Mouse (Mus musculus): Measurements from ENCODE around the gene Tbc1d14. TPM values are rescaled to one million over a fixed set of nuclear protein-coding genes. Genes with fewer than 3 reads are reported as not detected.

Gene Tbc1d14
- polyA plus RNA-seq, 1 experiment from 2014 or later = 118 TPM

DNA sequence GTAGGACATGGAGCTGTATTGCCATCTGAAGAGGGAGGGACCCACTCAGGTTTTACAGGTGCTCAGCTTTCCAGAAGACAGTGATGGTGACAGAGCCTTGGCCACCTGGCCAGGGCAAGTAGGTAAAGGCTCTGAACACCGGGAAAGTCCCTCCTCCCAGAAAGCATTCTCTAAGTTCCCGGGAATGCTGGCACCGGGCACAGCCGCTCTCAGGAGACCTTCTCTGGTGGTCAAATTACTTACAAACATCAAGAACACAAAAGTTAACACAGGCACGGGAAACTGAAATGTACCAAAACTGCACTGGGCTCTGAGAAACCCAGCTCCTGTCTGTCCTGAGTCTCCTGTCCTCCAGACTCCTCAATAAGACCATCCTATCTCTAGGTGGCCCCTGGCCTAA lies 63.4 kb downstream of the Tbc1d14 start:
- Histone ChIP-seq H3K9me3 (ENCODE audit: control insufficient read depth, low read length) (no peaks in the 10 kb centered on the region), H3K4me2 (ENCODE audit: low read length) (peak overlapping the region; percentile 81), H3K27me3 (replicated peaks; ENCODE audit: control insufficient read depth, insufficient read depth, low read length) (no peaks in the 10 kb centered on the region), H3K27ac (ENCODE audit: low read length) (peak overlapping the region; percentile 92), H3K4me3 (replicated peaks; ENCODE audit: low read length) (peak overlapping the region; percentile 99), H3K9ac (replicated peaks; ENCODE audit: low read depth, low read length) (peak overlapping the region; percentile 98), H3K36me3 (ENCODE audit: control insufficient read depth, insufficient read depth) (no peaks in the 10 kb centered on the region), H3K4me1 (replicated peaks; ENCODE audit: control insufficient read depth, insufficient read depth, low read length) (peaks cover 31% of the 10 kb centered on the region)
- ATAC-seq = no peak
- WGBS = 6% methylated on average over 5 of the region's 5 CpGs

DNA sequence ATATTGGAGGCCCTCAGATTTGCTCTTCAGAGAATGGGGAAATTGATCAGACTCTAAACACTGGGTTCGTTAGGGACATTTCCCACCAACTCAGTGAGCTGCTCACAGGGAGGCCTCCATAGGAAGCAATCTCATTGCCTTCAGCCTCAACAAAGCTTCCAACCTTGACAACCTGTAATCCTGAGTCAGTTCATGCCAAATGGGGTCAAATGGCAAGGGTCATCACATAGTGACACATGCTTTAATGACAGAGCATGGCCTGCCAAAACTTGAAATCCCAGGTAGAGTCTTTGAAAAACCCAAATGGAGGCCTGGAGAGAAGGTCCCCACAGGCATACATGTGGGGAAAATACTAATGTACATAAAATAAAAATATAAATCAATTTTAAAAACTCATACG lies 66.2 kb downstream of the Tbc1d14 start:
- no peak overlapping the region for H3K4me3 ChIP-seq (replicated peaks; ENCODE audit: low read length)
- no peak overlapping the region for H3K4me2 ChIP-seq (ENCODE audit: low read length)
- H3K9me3 ChIP-seq (ENCODE audit: control insufficient read depth, low read length) = no peaks in the 10 kb centered on the region
- no peak for ATAC-seq
- peaks cover 31% of the 10 kb centered on the region for H3K4me1 ChIP-seq (replicated peaks; ENCODE audit: control insufficient read depth, insufficient read depth, low read length)
- peaks cover 10% of the 10 kb centered on the region for H3K36me3 ChIP-seq (ENCODE audit: control insufficient read depth, insufficient read depth)
- no peak overlapping the region for H3K9ac ChIP-seq (replicated peaks; ENCODE audit: low read depth, low read length)
- WGBS = 77% methylated on average over 2 of the region's 2 CpGs
- H3K27me3 ChIP-seq (replicated peaks; ENCODE audit: control insufficient read depth, insufficient read depth, low read length) = no peaks in the 10 kb centered on the region
- H3K27ac ChIP-seq (ENCODE audit: low read length) = no peak overlapping the region

DNA sequence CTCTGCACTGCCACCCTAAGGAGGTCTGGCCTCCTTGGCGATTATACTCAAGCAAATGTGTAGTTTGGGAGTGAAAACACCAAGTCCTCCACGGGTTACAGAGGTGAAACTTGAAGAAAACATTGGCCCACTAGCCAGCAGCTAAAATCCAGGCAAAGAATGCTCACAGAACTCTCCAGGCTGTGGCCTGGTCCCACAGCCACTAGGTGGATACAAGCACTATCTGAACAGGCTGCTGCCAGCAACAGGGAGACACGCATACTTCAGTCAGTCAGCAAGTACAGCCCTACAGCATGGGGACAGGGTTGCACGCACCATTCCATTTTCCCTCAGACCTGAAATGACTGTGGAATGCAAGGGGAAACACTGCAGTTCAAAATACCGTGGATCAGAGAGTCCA lies 66.8 kb downstream of the Tbc1d14 start:
- peaks cover 13% of the 10 kb centered on the region for H3K36me3 ChIP-seq (ENCODE audit: control insufficient read depth, insufficient read depth)
- no peak overlapping the region for H3K4me2 ChIP-seq (ENCODE audit: low read length)
- no peak for ATAC-seq
- 80% methylated on average over 5 of the region's 5 CpGs for WGBS
- H3K9me3 ChIP-seq (ENCODE audit: control insufficient read depth, low read length) = no peaks in the 10 kb centered on the region
- no peak overlapping the region for H3K9ac ChIP-seq (replicated peaks; ENCODE audit: low read depth, low read length)
- no peaks in the 10 kb centered on the region for H3K27me3 ChIP-seq (replicated peaks; ENCODE audit: control insufficient read depth, insufficient read depth, low read length)
- H3K4me3 ChIP-seq (replicated peaks; ENCODE audit: low read length) = no peak overlapping the region
- peaks cover 31% of the 10 kb centered on the region for H3K4me1 ChIP-seq (replicated peaks; ENCODE audit: control insufficient read depth, insufficient read depth, low read length)
- H3K27ac ChIP-seq (ENCODE audit: low read length) = no peak overlapping the region

DNA sequence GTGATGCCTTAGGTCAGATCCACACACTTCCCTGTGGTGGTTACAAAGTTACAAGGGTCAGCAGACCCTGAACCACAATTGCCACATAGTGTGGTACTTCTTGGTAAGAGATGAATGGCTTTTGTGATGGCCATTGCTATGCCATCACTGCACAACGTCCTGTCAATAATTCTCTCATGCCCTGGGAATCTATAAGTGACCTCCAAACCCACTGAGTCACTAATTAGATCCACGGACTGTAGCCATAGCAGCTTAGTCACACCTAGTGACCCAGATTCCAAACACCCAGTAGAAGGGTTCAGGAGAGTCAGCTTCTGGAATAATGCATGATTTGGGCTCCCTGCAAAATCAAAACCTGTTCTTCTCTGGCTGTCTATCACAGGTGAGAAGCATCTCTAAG lies 67.9 kb downstream of the Tbc1d14 start:
- 72% methylated on average over 2 of the region's 2 CpGs for WGBS
- peaks cover 27% of the 10 kb centered on the region for H3K4me1 ChIP-seq (replicated peaks; ENCODE audit: control insufficient read depth, insufficient read depth, low read length)
- no peaks in the 10 kb centered on the region for H3K9me3 ChIP-seq (ENCODE audit: control insufficient read depth, low read length)
- no peak overlapping the region for H3K4me2 ChIP-seq (ENCODE audit: low read length)
- H3K36me3 ChIP-seq (ENCODE audit: control insufficient read depth, insufficient read depth) = peaks cover 22% of the 10 kb centered on the region
- H3K4me3 ChIP-seq (replicated peaks; ENCODE audit: low read length) = no peak overlapping the region
- ATAC-seq = no peak
- no peak overlapping the region for H3K9ac ChIP-seq (replicated peaks; ENCODE audit: low read depth, low read length)
- no peaks in the 10 kb centered on the region for H3K27me3 ChIP-seq (replicated peaks; ENCODE audit: control insufficient read depth, insufficient read depth, low read length)
- H3K27ac ChIP-seq (ENCODE audit: low read length) = no peak overlapping the region

DNA sequence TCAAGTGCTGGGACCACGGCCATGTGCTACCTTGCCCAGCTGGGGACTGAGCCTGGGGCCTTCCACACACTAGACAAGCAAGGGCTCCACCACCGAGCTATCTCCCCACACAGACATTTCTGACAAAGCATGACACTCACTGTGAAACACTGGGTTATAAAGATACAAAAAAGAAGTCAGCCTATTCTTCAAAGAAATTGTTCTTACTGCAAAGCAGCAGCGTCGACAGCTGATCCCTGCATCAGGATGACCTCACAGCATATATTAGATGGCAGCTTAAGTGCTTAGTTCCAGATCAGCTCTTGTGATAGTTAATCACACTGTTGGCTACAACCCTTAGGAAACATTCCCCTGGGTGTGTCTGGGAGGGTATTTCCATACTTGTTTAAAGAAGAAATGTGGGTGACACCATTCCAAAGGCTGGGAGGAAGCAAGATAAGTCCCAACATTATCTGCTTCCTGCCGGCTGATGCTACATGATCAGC lies 69.8 kb downstream of the Tbc1d14 start:
- no peak for ATAC-seq
- Histone ChIP-seq H3K9me3 (ENCODE audit: control insufficient read depth, low read length) (no peaks in the 10 kb centered on the region), H3K4me1 (replicated peaks; ENCODE audit: control insufficient read depth, insufficient read depth, low read length) (peaks cover 14% of the 10 kb centered on the region), H3K4me2 (ENCODE audit: low read length) (no peak overlapping the region), H3K27me3 (replicated peaks; ENCODE audit: control insufficient read depth, insufficient read depth, low read length) (no peaks in the 10 kb centered on the region), H3K27ac (ENCODE audit: low read length) (no peak overlapping the region), H3K36me3 (ENCODE audit: control insufficient read depth, insufficient read depth) (peaks cover 30% of the 10 kb centered on the region), H3K9ac (replicated peaks; ENCODE audit: low read depth, low read length) (no peak overlapping the region), H3K4me3 (replicated peaks; ENCODE audit: low read length) (no peak overlapping the region)
- 85% methylated on average over 5 of the region's 5 CpGs for WGBS

DNA sequence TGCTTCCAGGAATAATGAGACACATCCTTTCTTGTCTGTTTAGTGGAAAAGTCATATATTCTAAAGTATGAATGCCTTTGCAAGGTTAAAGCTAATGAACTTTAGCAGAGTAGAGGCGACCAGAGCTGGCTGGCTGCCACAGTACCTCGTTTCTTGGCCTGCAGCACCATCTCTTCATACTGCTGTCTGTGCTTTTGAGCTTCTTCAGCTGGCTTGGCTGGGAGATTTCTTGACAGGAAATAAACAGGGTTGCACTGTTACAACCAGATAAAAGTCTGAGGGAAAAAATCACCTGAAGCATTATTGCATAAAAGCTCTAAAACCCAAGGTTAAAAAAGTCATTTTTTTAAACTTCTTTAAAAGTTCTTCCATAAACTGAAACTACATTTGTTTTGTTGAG lies 70.3 kb downstream of the Tbc1d14 start:
- Histone ChIP-seq H3K36me3 (ENCODE audit: control insufficient read depth, insufficient read depth) (peaks cover 34% of the 10 kb centered on the region), H3K4me3 (replicated peaks; ENCODE audit: low read length) (no peak overlapping the region), H3K27ac (ENCODE audit: low read length) (no peak overlapping the region), H3K9me3 (ENCODE audit: control insufficient read depth, low read length) (no peaks in the 10 kb centered on the region), H3K27me3 (replicated peaks; ENCODE audit: control insufficient read depth, insufficient read depth, low read length) (no peaks in the 10 kb centered on the region), H3K9ac (replicated peaks; ENCODE audit: low read depth, low read length) (no peak overlapping the region), H3K4me1 (replicated peaks; ENCODE audit: control insufficient read depth, insufficient read depth, low read length) (peaks cover 9% of the 10 kb centered on the region), H3K4me2 (ENCODE audit: low read length) (no peak overlapping the region)
- no peak for ATAC-seq
- WGBS = 65% methylated on average over 2 of the region's 2 CpGs

DNA sequence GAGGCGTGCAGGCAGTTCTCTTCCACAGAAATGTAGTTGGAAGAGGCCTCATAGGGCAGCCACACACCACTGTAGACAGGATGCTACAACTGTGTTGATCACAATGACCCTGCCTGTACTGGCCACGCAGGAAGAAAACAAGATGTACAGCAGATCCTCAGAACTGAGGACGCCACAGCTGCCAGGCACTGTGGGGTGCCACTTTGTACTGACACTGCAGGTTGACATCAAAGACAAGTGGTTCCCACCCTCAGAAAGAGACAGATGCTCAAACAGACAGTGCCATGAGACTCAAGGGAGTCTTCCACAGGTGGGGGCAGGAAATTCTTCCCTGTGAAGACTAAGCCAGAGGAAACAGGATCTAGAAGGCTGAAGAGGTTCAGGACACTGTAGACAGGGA lies 73.3 kb downstream of the Tbc1d14 start:
- Histone ChIP-seq H3K9me3 (ENCODE audit: control insufficient read depth, low read length) (no peaks in the 10 kb centered on the region), H3K36me3 (ENCODE audit: control insufficient read depth, insufficient read depth) (peaks cover 37% of the 10 kb centered on the region), H3K27me3 (replicated peaks; ENCODE audit: control insufficient read depth, insufficient read depth, low read length) (no peaks in the 10 kb centered on the region), H3K4me2 (ENCODE audit: low read length) (no peak overlapping the region), H3K9ac (replicated peaks; ENCODE audit: low read depth, low read length) (no peak overlapping the region), H3K27ac (ENCODE audit: low read length) (no peak overlapping the region), H3K4me1 (replicated peaks; ENCODE audit: control insufficient read depth, insufficient read depth, low read length) (no peaks in the 10 kb centered on the region), H3K4me3 (replicated peaks; ENCODE audit: low read length) (no peak overlapping the region)
- no peak for ATAC-seq
- 77% methylated on average over 3 of the region's 3 CpGs for WGBS

DNA sequence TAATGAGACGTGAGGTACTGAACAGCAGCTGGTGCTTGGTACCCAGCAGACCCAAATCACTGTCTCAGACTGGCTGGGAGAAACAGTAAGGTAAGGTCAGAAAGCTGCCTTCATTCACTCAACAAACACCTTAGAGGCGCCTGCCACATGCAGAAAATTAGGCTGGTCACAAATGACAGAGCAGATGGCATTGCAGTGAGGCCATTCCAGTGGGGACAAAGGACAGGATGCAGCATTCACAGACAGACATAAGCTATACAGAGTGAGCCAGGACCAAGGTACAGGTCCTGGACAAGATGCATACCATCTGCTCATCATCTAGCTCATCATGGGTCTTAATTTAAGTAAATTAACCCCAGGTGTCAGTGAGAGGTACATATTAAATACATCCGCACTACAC lies 75.5 kb downstream of the Tbc1d14 start:
- Histone ChIP-seq H3K9me3 (ENCODE audit: control insufficient read depth, low read length) (no peaks in the 10 kb centered on the region), H3K4me1 (replicated peaks; ENCODE audit: control insufficient read depth, insufficient read depth, low read length) (no peaks in the 10 kb centered on the region), H3K36me3 (ENCODE audit: control insufficient read depth, insufficient read depth) (peaks cover 39% of the 10 kb centered on the region), H3K27me3 (replicated peaks; ENCODE audit: control insufficient read depth, insufficient read depth, low read length) (no peaks in the 10 kb centered on the region), H3K27ac (ENCODE audit: low read length) (no peak overlapping the region), H3K4me2 (ENCODE audit: low read length) (no peak overlapping the region), H3K9ac (replicated peaks; ENCODE audit: low read depth, low read length) (no peak overlapping the region), H3K4me3 (replicated peaks; ENCODE audit: low read length) (no peak overlapping the region)
- no peak for ATAC-seq
- WGBS = 82% methylated on average over 3 of the region's 3 CpGs

DNA sequence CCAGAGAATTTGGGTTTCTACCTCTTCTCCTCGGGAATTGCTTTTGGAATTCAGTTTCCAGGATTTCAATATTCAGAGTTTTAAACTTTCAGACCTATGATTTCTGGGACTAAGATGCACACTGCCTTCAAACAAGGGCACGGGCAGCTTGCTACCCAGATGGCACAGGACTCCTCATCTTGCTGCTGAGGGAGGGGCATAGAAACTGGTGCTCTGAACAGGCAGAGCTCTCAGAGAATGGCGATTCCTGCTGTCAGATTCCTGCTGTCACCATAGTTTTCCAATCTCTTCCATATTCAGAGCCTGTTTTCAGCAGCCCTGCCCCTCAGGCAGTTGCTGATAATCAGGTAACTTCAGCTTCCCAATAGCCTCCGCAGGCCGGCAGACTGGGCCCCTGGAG lies 77.5 kb downstream of the Tbc1d14 start:
- H3K27ac ChIP-seq (ENCODE audit: low read length) = no peak overlapping the region
- no peaks in the 10 kb centered on the region for H3K27me3 ChIP-seq (replicated peaks; ENCODE audit: control insufficient read depth, insufficient read depth, low read length)
- H3K4me1 ChIP-seq (replicated peaks; ENCODE audit: control insufficient read depth, insufficient read depth, low read length) = no peaks in the 10 kb centered on the region
- peaks cover 34% of the 10 kb centered on the region for H3K36me3 ChIP-seq (ENCODE audit: control insufficient read depth, insufficient read depth)
- ATAC-seq = no peak
- no peak overlapping the region for H3K4me2 ChIP-seq (ENCODE audit: low read length)
- H3K9me3 ChIP-seq (ENCODE audit: control insufficient read depth, low read length) = no peaks in the 10 kb centered on the region
- no peak overlapping the region for H3K9ac ChIP-seq (replicated peaks; ENCODE audit: low read depth, low read length)
- H3K4me3 ChIP-seq (replicated peaks; ENCODE audit: low read length) = no peak overlapping the region
- 75% methylated on average over 5 of the region's 5 CpGs for WGBS

DNA sequence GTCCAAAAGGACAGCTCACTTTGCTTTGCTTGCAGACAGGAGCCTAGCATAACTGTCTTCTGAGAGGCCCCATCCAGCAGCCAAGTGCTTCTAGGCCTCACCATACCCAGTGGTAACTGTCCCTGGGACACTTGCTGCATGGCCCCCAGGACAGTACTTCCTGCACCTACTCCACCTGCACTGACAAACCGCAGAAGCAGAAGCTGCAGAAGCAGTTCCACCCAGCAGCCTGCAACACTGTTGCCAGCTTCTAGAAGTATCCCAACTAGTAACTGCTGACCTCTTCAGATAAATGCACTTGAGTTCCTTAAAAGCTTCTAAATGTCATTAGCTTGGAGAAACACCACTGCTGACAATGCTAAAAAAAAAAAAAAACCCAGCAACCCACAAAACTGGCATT lies 78.0 kb downstream of the Tbc1d14 start:
- no peaks in the 10 kb centered on the region for H3K9me3 ChIP-seq (ENCODE audit: control insufficient read depth, low read length)
- peaks cover 29% of the 10 kb centered on the region for H3K36me3 ChIP-seq (ENCODE audit: control insufficient read depth, insufficient read depth)
- WGBS = 88% methylated on average over 1 of the region's 1 CpGs
- no peaks in the 10 kb centered on the region for H3K4me1 ChIP-seq (replicated peaks; ENCODE audit: control insufficient read depth, insufficient read depth, low read length)
- no peak overlapping the region for H3K27ac ChIP-seq (ENCODE audit: low read length)
- no peak overlapping the region for H3K4me2 ChIP-seq (ENCODE audit: low read length)
- no peak overlapping the region for H3K9ac ChIP-seq (replicated peaks; ENCODE audit: low read depth, low read length)
- no peaks in the 10 kb centered on the region for H3K27me3 ChIP-seq (replicated peaks; ENCODE audit: control insufficient read depth, insufficient read depth, low read length)
- no peak overlapping the region for H3K4me3 ChIP-seq (replicated peaks; ENCODE audit: low read length)
- ATAC-seq = no peak

Data from forebrain, embryonic 16.5 days (tissue).